Mouse (Mus musculus): ENCODE data around the gene Cryba2.

DNA sequence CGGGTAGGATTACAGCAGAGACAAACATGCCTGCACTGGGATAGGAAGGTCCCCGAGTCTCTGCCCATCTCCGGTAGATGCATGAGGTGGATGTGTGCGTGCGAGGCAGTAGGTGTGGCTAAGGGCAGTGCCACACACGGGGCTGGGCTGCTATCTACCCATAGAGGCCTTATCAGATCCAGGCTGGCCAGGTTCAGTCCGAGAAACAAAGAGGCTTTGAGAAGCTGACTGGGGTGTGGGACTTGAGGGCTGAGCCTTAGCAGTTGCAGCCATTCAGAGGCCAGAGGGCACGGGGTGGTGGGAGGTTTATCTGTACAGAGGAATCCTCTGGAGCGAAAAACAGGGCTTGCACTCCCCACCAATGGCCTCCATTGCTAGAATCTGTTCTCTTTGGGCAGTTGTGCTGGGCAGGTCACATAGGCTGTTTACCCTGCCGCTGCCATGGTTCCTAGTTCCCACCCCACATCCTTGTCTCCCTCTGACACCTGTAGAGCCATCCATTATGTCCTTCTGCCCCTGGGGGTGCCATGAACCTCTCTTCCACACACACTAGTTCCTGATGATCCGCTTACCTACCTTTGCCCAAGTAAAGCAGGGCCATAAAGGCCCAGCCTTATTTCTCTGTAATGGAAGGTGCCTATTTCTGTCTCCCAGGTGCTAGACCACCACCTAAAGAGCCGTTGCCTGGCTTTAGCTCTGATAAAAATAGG, 48.9 kb upstream of the Cryba2 start:
- TF ChIP-seq POLR2A (IDR thresholded peaks at IDR 0.05; ENCODE audit: borderline replicate concordance, low read depth, low read length) (no peak), CTCF (IDR thresholded peaks at IDR 0.05; ENCODE audit: low read depth, low read length) (no peak)
